Mouse (Mus musculus) heart, embryonic 11.5 days (tissue): ENCODE measurements around the gene Rad23a. TPM values are rescaled to one million over a fixed set of nuclear protein-coding genes. Genes with fewer than 3 reads are reported as not detected.

Experiments used
- ATAC-seq: fragments of 200-750 bp; cut with Nextera tagmentation; replicated peaks from 2 replicates; pipeline ENCODE4 v1.8.0; 2017; ENCODE audit warnings: moderate library complexity; ENCODE audit not compliant: insufficient number of reproducible peaks, low FRiP score, low TSS enrichment
- H3K27ac ChIP-seq: fragments of 300-500 bp; sonication (generic); 2 replicates; pipeline ENCODE4 v1.5.1; 2014; ENCODE audit warnings: mild to moderate bottlenecking, low read depth, low read length
- H3K27me3 ChIP-seq: fragments of 300-500 bp; sonication (generic); 2 replicates; pipeline ENCODE4 v1.6.1; 2014; ENCODE audit warnings: mild to moderate bottlenecking, low read length, mixed read lengths; ENCODE audit not compliant: control insufficient read depth, insufficient read depth
- H3K36me3 ChIP-seq: fragments of 300-500 bp; sonication (generic); 2 replicates; pipeline ENCODE4 v1.6.1; 2014; ENCODE audit warnings: mild to moderate bottlenecking, low read length, moderate library complexity, mixed read lengths; ENCODE audit not compliant: control insufficient read depth, insufficient read depth
- H3K4me1 ChIP-seq: fragments of 300-500 bp; sonication (generic); 2 replicates; pipeline ENCODE4 v1.6.1; 2014; ENCODE audit warnings: low read length; ENCODE audit not compliant: control insufficient read depth, insufficient read depth
- H3K4me2 ChIP-seq: fragments of 300-500 bp; sonication (generic); 2 replicates; pipeline ENCODE4 v1.6.1; 2014; ENCODE audit warnings: mild to moderate bottlenecking, moderate library complexity
- H3K4me3 ChIP-seq: fragments of 300-500 bp; sonication (generic); 2 replicates; pipeline ENCODE4 v1.5.1; 2014; ENCODE audit warnings: low read depth, low read length
- H3K9ac ChIP-seq: fragments of 300-500 bp; sonication (generic); 2 replicates; pipeline ENCODE4 v1.6.1; 2014; ENCODE audit warnings: mild to moderate bottlenecking, low read depth, low read length, moderate library complexity
- H3K9me3 ChIP-seq: fragments of 300-500 bp; sonication (generic); replicated peaks from 2 replicates; pipeline ENCODE4 v1.6.1; 2016; ENCODE audit warnings: low read length; ENCODE audit not compliant: control insufficient read depth
- WGBS: fragments of 180-500 bp; shearing (Covaris S2); extraction: QIAGEN DNeasy Blood & Tissue Kit; methylation state at CpG from one replicate; pipeline ENCODE4 v1.1.7; 2014; ENCODE audit not compliant: insufficient replicate concordance; 5-methylcytosine and 5-hydroxymethylcytosine counted together
- polyA plus RNA-seq: library from polyadenylated mRNA; unstranded; fragments of >200 nt; fragmentation: Nextera tagmentation; extraction: Ambion mirVana; gene quantifications from 2 replicates; pipeline ENCODE4 v1.2.1, GENCODE M21; 2014

Gene Rad23a
- polyA plus RNA-seq, 1 experiment from 2014 or later = 125 TPM

DNA sequence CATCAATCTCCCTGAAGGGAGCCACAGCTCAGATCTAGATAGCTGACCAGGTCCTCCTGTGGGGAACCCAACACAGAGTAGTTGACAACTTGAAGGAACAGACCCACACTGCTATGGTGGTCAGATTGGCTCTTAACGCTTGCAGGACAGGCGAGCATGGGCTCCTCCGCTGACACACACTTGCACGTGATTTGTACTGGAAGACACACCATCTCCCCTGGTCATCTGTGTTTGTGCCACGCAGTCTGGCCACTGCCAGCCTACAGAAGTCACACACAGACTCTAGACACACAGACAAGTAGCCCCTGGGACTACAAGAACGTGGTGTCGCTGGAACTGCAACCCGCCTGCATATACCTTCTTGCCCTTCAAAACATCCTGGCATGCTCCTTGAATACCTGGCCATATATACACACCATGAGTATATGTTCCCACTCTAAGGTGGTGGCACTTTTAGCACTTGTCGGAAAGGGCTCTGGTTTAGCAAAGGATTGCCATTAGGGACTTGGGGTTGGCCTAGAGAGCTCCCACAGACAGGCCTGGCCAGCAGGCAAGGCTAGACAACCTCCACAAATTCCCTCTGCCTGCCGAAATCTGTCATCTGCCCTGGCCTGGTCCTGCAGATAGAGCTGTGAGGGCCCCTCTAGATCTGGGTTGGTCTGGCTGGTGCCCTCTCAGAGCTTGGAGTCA is 41.9 kb downstream of the Rad23a start:
- Histone ChIP-seq H3K36me3 (no peaks in the 10 kb centered on the region), H3K4me1 (peaks cover 9% of the 10 kb centered on the region; the same call in 1 of the 2 replicates), H3K4me3 (peak overlapping the region; percentile 68), H3K4me2 (peak overlapping the region; percentile 99), H3K27me3 (peaks cover 86% of the 10 kb centered on the region), H3K9me3 (no peaks in the 10 kb centered on the region), H3K27ac (no peak overlapping the region), H3K9ac (peak overlapping the region; percentile 80)
- WGBS = 43% methylated on average over 10 of the region's 10 CpGs
- no peak for ATAC-seq

DNA sequence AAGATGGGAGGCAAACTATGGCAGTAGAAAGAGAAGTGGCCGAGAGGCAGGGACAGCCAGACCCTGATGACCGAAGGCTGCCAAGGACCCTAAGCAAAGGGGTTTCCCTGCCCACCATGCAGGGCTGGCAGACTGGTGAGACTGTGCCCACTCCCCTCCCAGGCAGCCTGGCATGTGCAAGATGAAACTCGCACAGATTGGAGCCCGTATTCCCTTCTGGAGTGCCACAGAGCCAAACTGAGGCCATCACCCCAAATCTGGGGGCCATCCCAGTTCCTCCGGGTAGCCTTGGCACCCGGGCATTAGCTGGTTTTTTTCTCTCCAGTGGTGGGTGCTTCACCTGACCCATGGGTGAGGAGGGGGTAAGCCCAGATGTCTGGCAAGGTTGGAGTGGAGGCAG is 42.5 kb downstream of the Rad23a start:
- H3K36me3 ChIP-seq = no peaks in the 10 kb centered on the region
- H3K4me3 ChIP-seq = no peak overlapping the region
- peaks cover 9% of the 10 kb centered on the region; the same call in 1 of the 2 replicates for H3K4me1 ChIP-seq
- 75% methylated on average over 6 of the region's 6 CpGs for whole genome bisulfite sequencing
- no peak overlapping the region for H3K9ac ChIP-seq
- H3K27me3 ChIP-seq = peaks cover 86% of the 10 kb centered on the region
- no peaks in the 10 kb centered on the region for H3K9me3 ChIP-seq
- no peak overlapping the region for H3K4me2 ChIP-seq
- no peak overlapping the region for H3K27ac ChIP-seq
- ATAC-seq = no peak

DNA sequence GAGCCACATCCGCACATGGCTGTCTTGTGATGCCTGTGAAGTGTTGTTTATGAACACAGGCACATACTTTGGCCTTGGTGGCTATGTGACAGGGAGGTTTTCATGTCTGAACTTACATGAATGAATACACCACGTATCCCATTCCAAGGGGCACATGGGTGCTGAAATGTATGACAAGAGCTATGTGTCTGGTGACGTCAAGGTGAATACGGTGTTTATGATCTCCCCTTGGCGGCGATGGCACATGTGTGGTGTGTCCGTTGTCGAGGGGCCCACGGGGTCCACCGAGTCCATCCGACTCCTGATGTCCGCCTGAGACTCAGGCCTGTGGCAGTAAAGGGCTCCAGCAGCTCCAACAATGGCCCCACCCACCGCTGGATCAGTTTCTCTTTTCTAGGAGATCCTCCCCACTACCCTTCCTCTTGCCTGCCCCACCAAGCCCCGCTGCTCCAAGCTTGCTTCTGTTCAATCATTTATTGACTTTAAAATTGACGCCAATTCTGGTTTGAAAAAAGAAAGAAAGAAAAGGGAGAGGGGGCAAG is 43.1 kb downstream of the Rad23a start:
- Histone ChIP-seq H3K36me3 (no peaks in the 10 kb centered on the region), H3K9me3 (no peaks in the 10 kb centered on the region), H3K4me3 (no peak overlapping the region), H3K27me3 (peaks cover 84% of the 10 kb centered on the region), H3K9ac (no peak overlapping the region), H3K27ac (no peak overlapping the region), H3K4me1 (peaks cover 9% of the 10 kb centered on the region; the same call in 1 of the 2 replicates), H3K4me2 (no peak overlapping the region)
- ATAC-seq = no peak
- 76% methylated on average over 15 of the region's 15 CpGs for WGBS

DNA sequence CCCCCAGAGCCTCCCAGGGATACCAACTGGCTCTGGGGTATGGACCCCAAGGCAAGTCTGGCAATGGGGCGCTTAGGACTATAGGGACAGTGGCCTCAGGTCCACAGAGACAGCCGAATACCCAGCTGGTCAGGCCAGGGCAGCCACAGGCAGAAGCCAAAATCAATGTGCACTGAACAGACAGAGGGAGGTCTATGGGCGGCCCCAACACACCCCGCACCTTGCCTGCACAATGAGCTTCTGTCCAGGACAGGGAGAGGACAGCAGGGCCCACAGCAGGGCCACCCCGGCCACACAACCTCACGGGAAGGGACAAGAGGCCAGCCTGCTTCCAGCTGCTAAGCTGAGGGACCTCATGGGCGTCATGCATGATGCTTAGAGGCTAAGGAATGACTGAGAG is 46.0 kb downstream of the Rad23a start:
- Histone ChIP-seq H3K27ac (no peak overlapping the region), H3K27me3 (peaks cover 87% of the 10 kb centered on the region), H3K9ac (no peak overlapping the region), H3K4me3 (no peak overlapping the region), H3K9me3 (no peaks in the 10 kb centered on the region), H3K4me2 (no peak overlapping the region), H3K36me3 (no peaks in the 10 kb centered on the region), H3K4me1 (peaks cover 9% of the 10 kb centered on the region; the same call in 1 of the 2 replicates)
- ATAC-seq = no peak
- 58% methylated on average over 7 of the region's 7 CpGs for WGBS

DNA sequence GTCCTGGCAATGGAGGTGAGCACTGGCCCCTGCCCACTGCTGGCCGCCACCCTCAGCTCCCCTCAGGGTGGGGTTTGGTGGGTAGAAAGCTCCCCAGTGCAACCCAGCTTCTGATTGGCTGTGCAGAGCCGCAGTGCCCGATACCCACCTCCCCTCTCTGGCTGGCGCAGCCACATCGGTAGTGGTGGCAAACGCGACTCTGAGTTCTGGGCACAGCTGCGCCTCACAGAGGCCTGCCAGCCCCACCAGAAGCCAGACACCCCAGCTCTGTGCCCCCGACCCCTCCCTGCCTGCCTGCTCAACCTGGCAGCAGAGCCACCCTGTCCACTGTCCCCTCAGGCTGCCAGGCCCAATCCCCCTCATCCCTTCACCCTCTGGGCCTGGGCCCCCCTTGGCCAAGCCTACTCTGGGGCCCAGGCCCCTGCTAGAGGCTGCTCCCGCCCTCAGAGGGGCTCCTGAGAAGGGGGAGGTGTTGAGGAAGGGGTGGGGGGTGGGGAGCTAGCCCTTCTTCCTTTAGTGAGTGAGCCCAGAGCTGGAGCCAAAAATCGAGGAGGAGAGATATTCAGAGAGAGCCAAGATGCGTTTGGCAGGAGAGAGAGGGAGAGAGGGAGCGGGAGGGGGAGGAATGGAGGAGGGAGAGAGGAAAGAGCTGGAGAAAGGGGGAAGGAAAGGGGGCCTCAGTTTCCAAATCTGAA is 46.5 kb downstream of the Rad23a start:
- H3K36me3 ChIP-seq = no peaks in the 10 kb centered on the region
- H3K9me3 ChIP-seq = no peaks in the 10 kb centered on the region
- H3K4me3 ChIP-seq = no peak overlapping the region; the same call in 1 of the 2 replicates
- H3K4me2 ChIP-seq = no peak overlapping the region
- WGBS = 53% methylated on average over 13 of the region's 13 CpGs
- no peak overlapping the region for H3K27ac ChIP-seq
- ATAC-seq = no peak
- peaks cover 87% of the 10 kb centered on the region for H3K27me3 ChIP-seq
- H3K4me1 ChIP-seq = peaks cover 7% of the 10 kb centered on the region; the same call in 1 of the 2 replicates
- H3K9ac ChIP-seq = no peak overlapping the region; the same call in 1 of the 2 replicates

DNA sequence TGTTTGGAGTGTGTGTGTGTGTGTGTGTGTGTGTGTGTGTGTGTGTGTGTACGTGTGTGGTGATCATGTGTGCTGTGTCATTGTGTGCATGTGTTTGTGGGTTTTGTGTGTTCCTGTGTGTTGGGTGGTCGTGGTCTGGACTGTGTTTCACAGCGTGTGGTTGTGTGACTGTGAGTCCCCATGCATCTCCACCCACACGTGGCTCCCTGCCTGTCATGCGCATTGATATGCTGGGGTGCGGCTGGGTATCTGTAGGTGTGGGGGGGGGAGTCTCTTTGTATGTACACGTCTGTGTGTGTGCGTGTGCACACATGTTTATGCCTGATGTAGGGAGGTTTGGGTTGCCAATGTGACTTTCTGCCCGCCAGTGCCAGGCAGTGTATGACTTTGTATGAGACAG is 47.3 kb downstream of the Rad23a start:
- H3K9ac ChIP-seq = no peak overlapping the region
- 78% methylated on average over 9 of the region's 9 CpGs for WGBS
- no peak for ATAC-seq
- H3K27me3 ChIP-seq = peaks cover 87% of the 10 kb centered on the region
- H3K27ac ChIP-seq = no peak overlapping the region
- no peaks in the 10 kb centered on the region for H3K9me3 ChIP-seq
- H3K4me3 ChIP-seq = no peak overlapping the region
- H3K36me3 ChIP-seq = no peaks in the 10 kb centered on the region
- 0 out of 2 replicates have a peak, but pooled peaks cover 3% of the 10 kb centered on the region for H3K4me1 ChIP-seq
- H3K4me2 ChIP-seq = no peak overlapping the region

DNA sequence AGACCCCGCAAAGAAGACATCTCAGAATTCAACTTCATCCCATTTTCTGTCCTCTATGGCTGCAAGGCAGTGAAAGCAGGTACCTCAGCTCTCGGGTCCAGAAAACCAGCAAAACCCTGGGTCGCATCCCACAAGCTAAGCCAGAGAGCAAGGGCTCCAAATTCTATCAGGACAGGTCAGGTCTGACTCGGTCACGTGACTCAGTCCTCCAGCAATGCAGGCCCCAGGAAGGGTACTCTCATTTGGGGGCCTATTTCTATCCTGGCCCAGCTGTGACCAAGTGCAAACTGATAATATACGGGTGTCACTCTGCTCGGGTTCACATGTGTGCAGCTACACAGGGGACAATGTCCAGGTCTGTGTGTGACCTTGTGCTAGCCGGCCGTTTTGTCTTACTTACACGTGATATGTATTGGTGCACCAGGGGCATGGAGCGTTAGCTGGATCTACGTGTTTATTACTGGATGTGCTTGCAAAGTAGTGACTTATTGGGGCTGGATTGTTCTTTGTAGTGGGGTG is 48.0 kb downstream of the Rad23a start:
- ATAC-seq = no peak
- Histone ChIP-seq H3K27me3 (peaks cover 87% of the 10 kb centered on the region), H3K27ac (no peak overlapping the region), H3K36me3 (no peaks in the 10 kb centered on the region), H3K9ac (no peak overlapping the region), H3K4me3 (no peak overlapping the region), H3K4me2 (no peak overlapping the region), H3K4me1 (0 out of 2 replicates have a peak, but pooled peaks cover 3% of the 10 kb centered on the region), H3K9me3 (no peaks in the 10 kb centered on the region)
- WGBS = 68% methylated on average over 12 of the region's 12 CpGs

DNA sequence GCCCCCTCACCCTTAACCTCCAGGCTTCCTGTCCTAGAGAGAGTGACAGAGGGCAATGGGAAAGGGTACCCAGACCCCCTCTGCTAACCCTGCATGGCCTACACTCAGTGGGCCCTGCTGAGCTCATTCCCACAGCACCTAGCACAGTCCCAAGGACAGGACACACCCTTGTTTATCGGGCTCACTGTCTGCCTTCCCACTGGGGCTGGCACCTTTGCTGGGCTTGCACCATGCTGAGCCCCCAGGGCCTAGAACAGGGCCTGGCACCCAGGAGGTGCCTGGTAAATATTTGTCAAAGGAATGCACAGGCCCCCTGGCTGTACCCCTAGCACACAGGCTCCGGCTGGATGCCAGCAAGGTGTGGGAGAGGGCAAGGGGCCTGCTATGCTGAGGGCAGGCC is 49.9 kb downstream of the Rad23a start:
- no peaks in the 10 kb centered on the region for H3K36me3 ChIP-seq
- peaks cover 87% of the 10 kb centered on the region for H3K27me3 ChIP-seq
- H3K4me2 ChIP-seq = no peak overlapping the region
- ATAC-seq = no peak
- 72% methylated on average over 2 of the region's 2 CpGs for WGBS
- H3K9ac ChIP-seq = 0 out of 2 replicates have a peak overlapping the region, but pooled peaks have one; percentile 28
- H3K27ac ChIP-seq = no peak overlapping the region
- no peak overlapping the region for H3K4me3 ChIP-seq
- peaks cover 8% of the 10 kb centered on the region for H3K4me1 ChIP-seq
- no peaks in the 10 kb centered on the region for H3K9me3 ChIP-seq
